Mouse (Mus musculus) forebrain, embryonic 14.5 days (tissue): ENCODE data around the gene Zfp273. TPM values are rescaled to one million over a fixed set of nuclear protein-coding genes. Genes with fewer than 3 reads are reported as not detected.
"Not testable (repeated sequence)": the region's sequence is repeated elsewhere in the genome, so short reads cannot be mapped to it uniquely, and the experiment has no call there.

Experiments used
- ATAC-seq: fragments of 200-750 bp; cut with Nextera tagmentation; 2 replicates; pipeline ENCODE4 v1.8.0; 2017; ENCODE audit warnings: mild to moderate bottlenecking, moderate library complexity
- DNase-seq: peaks from one replicate; pipeline ENCODE4 v3.0.0-alpha.2; 2015; ENCODE audit warnings: low spot score
- H3K27ac ChIP-seq: fragments of 300-500 bp; sonication (generic); 2 replicates; pipeline ENCODE4 v1.5.1; 2014; ENCODE audit warnings: low read depth, mild to moderate bottlenecking, control low read depth, low read length, moderate library complexity
- H3K27me3 ChIP-seq: fragments of 300-500 bp; sonication (generic); replicated peaks from 2 replicates; pipeline ENCODE4 v1.6.1; 2014; ENCODE audit warnings: low read length, control low read depth, mixed read lengths; ENCODE audit not compliant: control insufficient read depth, insufficient read depth
- H3K36me3 ChIP-seq: fragments of 300-500 bp; sonication (generic); 2 replicates; pipeline ENCODE4 v1.6.1; 2014; ENCODE audit warnings: low read length, control low read depth; ENCODE audit not compliant: control insufficient read depth, insufficient read depth
- H3K4me1 ChIP-seq: fragments of 300-500 bp; sonication (generic); 2 replicates; pipeline ENCODE4 v1.6.1; 2014; ENCODE audit warnings: antibody characterized with exemption, low read length, control low read depth; ENCODE audit not compliant: control insufficient read depth, insufficient read depth
- H3K4me2 ChIP-seq: fragments of 300-500 bp; sonication (generic); 2 replicates; pipeline ENCODE4 v1.6.1; 2014; ENCODE audit warnings: mild to moderate bottlenecking, control low read depth, low read length
- H3K4me3 ChIP-seq: fragments of 300-500 bp; sonication (generic); 2 replicates; pipeline ENCODE4 v1.5.1; 2014; ENCODE audit warnings: low read depth, low read length, control low read depth
- H3K9ac ChIP-seq: fragments of 300-500 bp; sonication (generic); 2 replicates; pipeline ENCODE4 v1.6.1; 2014; ENCODE audit warnings: mild to moderate bottlenecking, low read length, control low read depth, moderate library complexity
- H3K9me3 ChIP-seq: fragments of 300-500 bp; sonication (generic); replicated peaks from 2 replicates; pipeline ENCODE4 v1.6.1; 2016; ENCODE audit warnings: low read length, control low read depth, mixed read lengths; ENCODE audit not compliant: control insufficient read depth
- WGBS: fragments of 180-500 bp; shearing (Covaris S2); extraction: QIAGEN DNeasy Blood & Tissue Kit; methylation state at CpG from one replicate; pipeline ENCODE4 v1.1.7; 2014; 5-methylcytosine and 5-hydroxymethylcytosine counted together
- polyA plus RNA-seq: library from polyadenylated mRNA; unstranded; fragments of >200 nt; fragmentation: Nextera tagmentation; extraction: Ambion mirVana; gene quantifications from 2 replicates; pipeline ENCODE4 v1.2.1, GENCODE M21; 2014

Zfp273 gene
- polyA plus RNA-seq, 1 experiment from 2014 or later = 14.0 TPM

GRCm38 (mm10) chr13:67857317-67857716 lies 43.8 kb downstream of the Zfp273 start:
- WGBS = 33% methylated on average over 1 of the region's 1 CpGs
- no peak overlapping the region for H3K27ac ChIP-seq
- H3K4me2 ChIP-seq = no peak overlapping the region
- DNase-seq (no peak), ATAC-seq (no peak)
- H3K4me3 ChIP-seq = no peak overlapping the region
- no peaks in the 10 kb centered on the region for H3K9me3 ChIP-seq
- no peak overlapping the region for H3K9ac ChIP-seq
- H3K27me3 ChIP-seq = no peaks in the 10 kb centered on the region
- no peaks in the 10 kb centered on the region for H3K4me1 ChIP-seq
- H3K36me3 ChIP-seq = no peaks in the 10 kb centered on the region

DNA sequence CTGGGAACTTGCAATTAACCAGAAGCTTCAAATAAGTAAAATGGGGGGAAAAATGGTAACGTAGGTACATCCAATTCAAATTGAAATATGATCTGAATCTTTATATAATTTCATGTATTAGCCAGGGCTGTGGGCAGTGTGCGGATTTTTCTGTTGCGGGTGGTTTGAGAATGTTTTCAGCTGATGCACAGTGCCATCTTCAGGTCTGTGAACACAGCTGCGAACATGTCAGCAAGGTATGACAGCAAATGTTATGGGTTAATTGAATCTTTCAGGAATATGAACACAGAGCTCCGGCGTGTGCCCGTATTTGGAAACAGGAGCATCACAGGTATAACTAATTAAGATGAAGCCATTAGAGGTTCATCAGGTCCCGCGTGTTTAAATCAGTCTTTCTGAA lies 49.0 kb downstream of the Zfp273 start:
- DNase-seq (no peak), ATAC-seq (no peak)
- no peak overlapping the region for H3K27ac ChIP-seq
- 88% methylated on average over 9 of the region's 9 CpGs for WGBS
- no peaks in the 10 kb centered on the region for H3K27me3 ChIP-seq
- no peak overlapping the region for H3K9ac ChIP-seq
- H3K4me3 ChIP-seq = no peak overlapping the region
- no peak overlapping the region for H3K4me2 ChIP-seq
- H3K4me1 ChIP-seq = no peaks in the 10 kb centered on the region
- H3K9me3 ChIP-seq = no peaks in the 10 kb centered on the region
- H3K36me3 ChIP-seq = no peaks in the 10 kb centered on the region

- DNase-seq = no peak
- H3K9ac ChIP-seq = no peak within 1 kb of the TSS
- WGBS = 88% methylated on average over 11 of the region's 11 CpGs
Measured at GRCm38 (mm10) chr13:67863026-67863425, 49.5 kb downstream of the Zfp273 start, which contains the start of gene BC048507. TSS of gene BC048507 (plus strand) at chr13:67863326.

DNA sequence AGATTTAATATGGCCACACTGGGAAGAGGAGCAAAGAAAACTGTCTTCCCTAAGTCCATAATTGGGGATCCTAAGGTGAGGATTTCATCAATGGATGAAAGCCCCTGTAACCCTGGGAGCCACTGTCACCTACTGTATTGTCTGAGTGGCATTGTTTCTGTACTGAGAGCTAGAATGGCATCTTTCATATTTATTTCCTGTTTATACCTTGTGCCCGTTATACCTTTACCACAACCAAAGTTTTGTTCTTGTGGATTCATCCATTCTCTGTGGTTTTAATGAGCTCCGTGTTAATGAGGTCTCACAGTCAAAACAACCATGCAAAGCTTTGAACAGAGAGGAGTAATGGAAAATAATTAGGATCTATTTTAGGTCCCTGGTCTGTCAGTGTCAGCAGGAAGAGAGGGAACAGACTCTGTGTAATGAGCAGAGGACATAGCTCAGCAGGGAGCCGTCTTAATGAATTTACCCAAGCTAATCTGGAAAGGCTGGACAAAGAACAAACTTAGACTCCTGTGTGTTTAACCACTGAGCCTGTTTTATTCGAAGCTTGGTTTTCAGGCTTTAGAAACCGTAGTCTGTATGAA lies 51.3 kb downstream of the Zfp273 start:
- H3K27me3 ChIP-seq = no peaks in the 10 kb centered on the region
- 2% methylated on average over 5 of the region's 5 CpGs for WGBS
- no peak overlapping the region for H3K9ac ChIP-seq
- H3K4me1 ChIP-seq = no peaks in the 10 kb centered on the region
- DNase-seq = peak; percentile 85
- no peaks in the 10 kb centered on the region for H3K9me3 ChIP-seq
- H3K27ac ChIP-seq = no peak overlapping the region
- H3K4me2 ChIP-seq = no peak overlapping the region
- no peak overlapping the region for H3K4me3 ChIP-seq
- H3K36me3 ChIP-seq = no peaks in the 10 kb centered on the region
- ATAC-seq = peak; percentile 91

More at GRCm38 (mm10) chr13:67863026-67863425, 49.5 kb downstream of the Zfp273 start, which contains the start of gene BC048507:
- no peak within 1 kb of the TSS for H3K4me2 ChIP-seq
- no peak within 1 kb of the TSS for H3K4me3 ChIP-seq
- no peaks in the 10 kb centered on the region for H3K9me3 ChIP-seq
- no peak within 1 kb of the TSS for H3K27ac ChIP-seq
- H3K4me1 ChIP-seq = no peaks in the 10 kb centered on the region
- no peak for ATAC-seq
- H3K36me3 ChIP-seq = no peaks in the 10 kb centered on the region
- no peaks in the 10 kb centered on the region for H3K27me3 ChIP-seq

GRCm38 (mm10) chr13:67867899-67868298 lies 54.4 kb downstream of the Zfp273 start:
- H3K9me3 ChIP-seq = 0 out of 2 replicates have a peak, but pooled peaks cover 2% of the 10 kb centered on the region
- no peak for ATAC-seq
- H3K4me1 ChIP-seq = no peaks in the 10 kb centered on the region
- no peaks in the 10 kb centered on the region for H3K36me3 ChIP-seq
- H3K4me3 ChIP-seq = no peak overlapping the region
- no peak overlapping the region for H3K27ac ChIP-seq
- no peak overlapping the region for H3K4me2 ChIP-seq
- no peaks in the 10 kb centered on the region for H3K27me3 ChIP-seq
- no peak overlapping the region for H3K9ac ChIP-seq
- WGBS = 35% methylated on average over 3 of the region's 3 CpGs
- DNase-seq = peak; percentile 36

- H3K9me3 ChIP-seq = not testable (repeated sequence)
Measured at GRCm38 (mm10) chr13:67876049-67876698, 62.6 kb downstream of the Zfp273 start.

More at GRCm38 (mm10) chr13:67876049-67876698, 62.6 kb downstream of the Zfp273 start:
- H3K4me2 ChIP-seq, DNase-seq, H3K27ac ChIP-seq, H3K4me3 ChIP-seq, H3K36me3 ChIP-seq, H3K9ac ChIP-seq, H3K4me1 ChIP-seq, H3K27me3 ChIP-seq: not testable (repeated sequence)
- peak; percentile 55; the same call in 1 of the 2 replicates for ATAC-seq
- 38% methylated on average over 7 of the region's 12 CpGs for WGBS

Other genes starting within 250 kb of the Zfp273 start
- gene Zfp729b, start 204.0 kb upstream of the Zfp273 start, polyA plus RNA-seq = 7.1 and 7.3 TPM in 2 replicates
- gene Gm49345, start 176.0 kb upstream of the Zfp273 start, polyA plus RNA-seq = 0.54 TPM in 1 of 2 replicates, not detected in the other
- gene Zfp729a, start 175.9 kb upstream of the Zfp273 start, polyA plus RNA-seq = 3.9 and 5.3 TPM in 2 replicates
- 9.9 and 15.0 TPM in 2 replicates for gene Zfp738, start 126.7 kb upstream of the Zfp273 start, polyA plus RNA-seq
- 4.4 and 5.6 TPM in 2 replicates for gene Zfp65, start 84.6 kb upstream of the Zfp273 start, polyA plus RNA-seq
- 9.8 and 11.8 TPM in 2 replicates for gene Zfp85, start 58.5 kb upstream of the Zfp273 start, polyA plus RNA-seq
- 4.0 TPM in 2 replicates for gene Zfp493, start 34.0 kb upstream of the Zfp273 start, polyA plus RNA-seq
- 4.9 and 7.4 TPM in 2 replicates for gene Gm10037, start 17.4 kb downstream of the Zfp273 start, polyA plus RNA-seq
- not detected in 2 replicates for gene BC048507, start 49.6 kb downstream of the Zfp273 start, polyA plus RNA-seq